29 mouse cellular contexts compared by ENCODE assay signal in the genomic region with DNA sequence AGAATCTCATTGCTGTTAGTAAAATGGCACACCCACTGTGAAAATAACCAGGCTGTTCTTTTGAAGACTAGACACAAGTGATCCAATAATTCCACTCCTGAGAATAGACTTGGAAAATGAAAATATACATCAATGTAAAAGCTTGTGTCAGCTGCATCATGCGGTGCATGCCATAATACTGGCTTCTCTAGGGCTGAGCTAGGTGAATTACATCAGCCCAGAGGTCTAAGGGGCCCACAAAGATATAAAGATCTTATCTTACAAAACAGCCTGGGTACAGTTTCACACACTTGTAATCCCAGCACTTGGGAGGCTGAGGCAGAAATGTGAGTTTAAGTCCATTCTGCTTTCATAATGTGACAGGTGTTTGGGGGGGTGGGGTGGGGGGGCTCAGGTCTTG. TPM values are rescaled to one million over a fixed set of nuclear protein-coding genes. Genes with fewer than 3 reads are reported as not detected.
DNase-seq lines count a peak whose midpoint lies in the region; ATAC-seq and TF ChIP-seq lines count a peak whose summit lies in the region.
"Had no signal": no experiment of that assay in that cellular context is flagged by ENCODE, and none has a peak within 500 bp of the region (broad histone marks: within the 10 kb centered on the region; RNA-seq: fewer than 3 reads in every experiment).

No protein-coding gene starts in this region.

- TF ChIP-seq CTCF in hindbrain, postnatal 0 days (IDR thresholded peaks at IDR 0.05; ENCODE audit: low read depth) = no peak

- H3K4me2 ChIP-seq in hindbrain, postnatal 0 days (ENCODE audit: low read depth, low read length) = no peak overlapping the region
- no peak overlapping the region for H3K4me2 ChIP-seq in hindbrain, embryonic 13.5 days
- H3K4me2 ChIP-seq in neural tube, embryonic 13.5 days = no peak overlapping the region
- H3K4me2 ChIP-seq: embryonic facial prominence, embryonic 12.5 days; embryonic facial prominence, embryonic 15.5 days; heart, embryonic 12.5 days; heart, embryonic 15.5 days; hindbrain, embryonic 14.5 days had no signal

- WGBS in hindbrain, postnatal 0 days = 91% methylated on average over 1 of the region's 1 CpGs
- 84% methylated on average over 1 of the region's 1 CpGs for WGBS in hindbrain, embryonic 13.5 days
- 75% methylated on average over 1 of the region's 1 CpGs for WGBS in neural tube, embryonic 13.5 days

- DNase-seq in hindbrain, postnatal 0 days (ENCODE audit: low spot score) = peak; percentile 10
- DNase-seq in neural tube, embryonic 10.5 days (ENCODE audit: extremely low spot score, low spot score) = no peak
- DNase-seq in induced T-regulatory cell, adult 2 months (ENCODE audit: low read depth) = peak; percentile 43
- no peak for DNase-seq in ovary, adult 18-20 months (ENCODE audit: low spot score)
- no peak for DNase-seq in lung, postnatal 36 days
- DNase-seq in adrenal gland, adult 2 months = no peak
- DNase-seq: adrenal gland, postnatal 10 days; adrenal gland, postnatal 36 days; B cell, adult 2 months; cerebellum, adult 11 months; cerebellum, adult 2 months; cerebellum, adult 9-11 months; cerebellum, postnatal 25 days; forebrain, postnatal 0 days; gastrocnemius, postnatal 25 days; heart, adult 18-20 months; heart, postnatal 10 days; heart, postnatal 36 days had no signal

- H3K36me3 ChIP-seq in hindbrain, postnatal 0 days (ENCODE audit: insufficient read depth, low read length) = no peaks in the 10 kb centered on the region
- H3K36me3 ChIP-seq in hindbrain, embryonic 13.5 days = peaks cover 13% of the 10 kb centered on the region
- H3K36me3 ChIP-seq in neural tube, embryonic 13.5 days = 0 out of 2 replicates have a peak, but pooled peaks cover 10% of the 10 kb centered on the region

- no peak overlapping the region for H3K27ac ChIP-seq in hindbrain, postnatal 0 days
- no peak overlapping the region for H3K27ac ChIP-seq in hindbrain, embryonic 13.5 days
- H3K27ac ChIP-seq in neural tube, embryonic 13.5 days (replicated peaks) = peak overlapping the region; percentile 38
- H3K27ac ChIP-seq: embryonic facial prominence, embryonic 12.5 days; embryonic facial prominence, embryonic 15.5 days; heart, embryonic 15.5 days; hindbrain, embryonic 10.5 days; hindbrain, embryonic 14.5 days had no signal

- no peaks in the 10 kb centered on the region for H3K9me3 ChIP-seq in hindbrain, postnatal 0 days (ENCODE audit: low read length)
- H3K9me3 ChIP-seq in hindbrain, embryonic 13.5 days = no peaks in the 10 kb centered on the region
- H3K9me3 ChIP-seq in neural tube, embryonic 13.5 days = no peaks in the 10 kb centered on the region
- H3K9me3 ChIP-seq: embryonic facial prominence, embryonic 12.5 days; embryonic facial prominence, embryonic 15.5 days; heart, embryonic 12.5 days; heart, embryonic 15.5 days; hindbrain, embryonic 10.5 days had no signal

- no peaks in the 10 kb centered on the region for H3K27me3 ChIP-seq in hindbrain, postnatal 0 days (ENCODE audit: insufficient read depth, low read length)
- H3K27me3 ChIP-seq in hindbrain, embryonic 13.5 days = no peaks in the 10 kb centered on the region
- no peaks in the 10 kb centered on the region for H3K27me3 ChIP-seq in neural tube, embryonic 13.5 days
- H3K27me3 ChIP-seq: CH12.LX; embryonic facial prominence, embryonic 12.5 days; embryonic facial prominence, embryonic 15.5 days; heart, embryonic 12.5 days; heart, embryonic 15.5 days had no signal

- no peaks in the 10 kb centered on the region for H3K4me1 ChIP-seq in hindbrain, postnatal 0 days (ENCODE audit: insufficient read depth, low read length)
- H3K4me1 ChIP-seq in hindbrain, embryonic 13.5 days (replicated peaks) = no peaks in the 10 kb centered on the region
- H3K4me1 ChIP-seq in neural tube, embryonic 13.5 days (replicated peaks) = no peaks in the 10 kb centered on the region
- H3K4me1 ChIP-seq: embryonic facial prominence, embryonic 12.5 days; embryonic facial prominence, embryonic 15.5 days; heart, embryonic 12.5 days; heart, embryonic 15.5 days; hindbrain, embryonic 10.5 days had no signal

- H3K9ac ChIP-seq in hindbrain, postnatal 0 days (replicated peaks; ENCODE audit: low read length) = no peak overlapping the region
- H3K9ac ChIP-seq in hindbrain, embryonic 13.5 days = no peak overlapping the region
- no peak overlapping the region for H3K9ac ChIP-seq in neural tube, embryonic 13.5 days
- H3K9ac ChIP-seq: embryonic facial prominence, embryonic 12.5 days; embryonic facial prominence, embryonic 15.5 days; forebrain, postnatal 0 days; heart, embryonic 12.5 days; heart, embryonic 15.5 days; hindbrain, embryonic 14.5 days had no signal

- ATAC-seq in hindbrain, postnatal 0 days = no peak
- ATAC-seq in hindbrain, embryonic 13.5 days (ENCODE audit: low FRiP score) = no peak
- no peak for ATAC-seq in neural tube, embryonic 13.5 days (ENCODE audit: low read depth)
- ATAC-seq: activated CD4-positive, CD25-positive, alpha-beta regulatory T cell, adult 4 months; forebrain, embryonic 14.5 days; forebrain, postnatal 0 days had no signal

- no peak overlapping the region for H3K4me3 ChIP-seq in hindbrain, postnatal 0 days (ENCODE audit: low read length)
- H3K4me3 ChIP-seq in hindbrain, embryonic 13.5 days = no peak overlapping the region
- H3K4me3 ChIP-seq in neural tube, embryonic 13.5 days = no peak overlapping the region
- H3K4me3 ChIP-seq: embryonic facial prominence, embryonic 12.5 days; embryonic facial prominence, embryonic 15.5 days; heart, embryonic 12.5 days; heart, embryonic 15.5 days; hindbrain, embryonic 10.5 days had no signal

RNA-seq across cellular contexts. Expression of a gene that starts 8.4 kb away (rescaled TPM):
- 35.1 and 36.3 TPM in 2 replicates for total RNA-seq in hindbrain, postnatal 0 days (2014; rRNA removed)
- 47.0 and 49.9 TPM in 2 replicates for polyA plus RNA-seq in hindbrain, postnatal 0 days (2015; fragmentation: Nextera tagmentation; extraction: Ambion mirVana)
- polyA plus RNA-seq in hindbrain, embryonic 13.5 days (2015; fragmentation: Nextera tagmentation; extraction: Ambion mirVana) = 53.4 and 56.5 TPM in 2 replicates
- polyA plus RNA-seq in neural tube, embryonic 13.5 days (2015; fragmentation: Nextera tagmentation; extraction: Ambion mirVana) = 48.3 and 51.3 TPM in 2 replicates
- total RNA-seq in adrenal gland, adult 2 months (2021) = 10 to 100 TPM; 39.9 to 49.7 TPM
- polyA plus RNA-seq in adrenal gland, adult 2 months (2012; rRNA removed) = 64.5 and 74.4 TPM in 2 replicates

RNA-seq across cellular contexts. Expression of a gene that starts 18.7 kb away (rescaled TPM):
- total RNA-seq in hindbrain, postnatal 0 days (2014; rRNA removed) = 22.1 and 34.8 TPM in 2 replicates
- polyA plus RNA-seq in hindbrain, postnatal 0 days (2015; fragmentation: Nextera tagmentation; extraction: Ambion mirVana) = 19.4 and 22.4 TPM in 2 replicates
- 1.4 and 1.6 TPM in 2 replicates for polyA plus RNA-seq in hindbrain, embryonic 13.5 days (2015; fragmentation: Nextera tagmentation; extraction: Ambion mirVana)
- 1.4 and 2.1 TPM in 2 replicates for polyA plus RNA-seq in neural tube, embryonic 13.5 days (2015; fragmentation: Nextera tagmentation; extraction: Ambion mirVana)
- total RNA-seq in adrenal gland, adult 2 months (2021) = 10 to 100 TPM; 48.1 to 52.7 TPM
- polyA plus RNA-seq in adrenal gland, adult 2 months (2012; rRNA removed) = 29.3 and 34.3 TPM in 2 replicates

RNA-seq across cellular contexts. Expression of a gene that starts 26.9 kb away (rescaled TPM):
- 5.9 and 6.7 TPM in 2 replicates for total RNA-seq in hindbrain, postnatal 0 days (2014; rRNA removed)
- polyA plus RNA-seq in hindbrain, postnatal 0 days (2015; fragmentation: Nextera tagmentation; extraction: Ambion mirVana) = 19.1 and 19.5 TPM in 2 replicates
- polyA plus RNA-seq in hindbrain, embryonic 13.5 days (2015; fragmentation: Nextera tagmentation; extraction: Ambion mirVana) = 8.8 and 9.8 TPM in 2 replicates
- polyA plus RNA-seq in neural tube, embryonic 13.5 days (2015; fragmentation: Nextera tagmentation; extraction: Ambion mirVana) = 7.1 and 9.6 TPM in 2 replicates
- 10 to 100 TPM; 22.9 to 26.3 TPM for total RNA-seq in adrenal gland, adult 2 months (2021)
- polyA plus RNA-seq in adrenal gland, adult 2 months (2012; rRNA removed) = 2.8 and 4.4 TPM in 2 replicates

RNA-seq across cellular contexts. Expression of a gene that starts 37.7 kb away (rescaled TPM):
- total RNA-seq in hindbrain, postnatal 0 days (2014; rRNA removed) = 67.1 and 122 TPM in 2 replicates
- polyA plus RNA-seq in hindbrain, postnatal 0 days (2015; fragmentation: Nextera tagmentation; extraction: Ambion mirVana) = 164 and 172 TPM in 2 replicates
- polyA plus RNA-seq in hindbrain, embryonic 13.5 days (2015; fragmentation: Nextera tagmentation; extraction: Ambion mirVana) = 149 and 154 TPM in 2 replicates
- polyA plus RNA-seq in neural tube, embryonic 13.5 days (2015; fragmentation: Nextera tagmentation; extraction: Ambion mirVana) = 109 and 143 TPM in 2 replicates
- total RNA-seq in adrenal gland, adult 2 months (2021) = 100 to 1,000 TPM; 101 to 104 TPM
- 44.1 and 48.7 TPM in 2 replicates for polyA plus RNA-seq in adrenal gland, adult 2 months (2012; rRNA removed)

RNA-seq across cellular contexts. Expression of a gene that starts 38.1 kb away (rescaled TPM):
- total RNA-seq in hindbrain, postnatal 0 days (2014; rRNA removed) = 17.0 and 17.6 TPM in 2 replicates
- polyA plus RNA-seq in hindbrain, postnatal 0 days (2015; fragmentation: Nextera tagmentation; extraction: Ambion mirVana) = 8.6 and 9.3 TPM in 2 replicates
- polyA plus RNA-seq in hindbrain, embryonic 13.5 days (2015; fragmentation: Nextera tagmentation; extraction: Ambion mirVana) = 20.9 and 22.2 TPM in 2 replicates
- polyA plus RNA-seq in neural tube, embryonic 13.5 days (2015; fragmentation: Nextera tagmentation; extraction: Ambion mirVana) = 16.2 and 20.5 TPM in 2 replicates
- 10 to 100 TPM; 11.3 to 13.5 TPM for total RNA-seq in adrenal gland, adult 2 months (2021)
- 35.0 and 35.7 TPM in 2 replicates for polyA plus RNA-seq in adrenal gland, adult 2 months (2012; rRNA removed)

Comparison
In these comparisons a context has a peak if more than half of its experiments do, and no peak if none do; other contexts are left out.
1. DNase-seq: peak in hindbrain, postnatal 0 days (single experiment) and induced T-regulatory cell, adult 2 months (single experiment); none in neural tube, embryonic 10.5 days (single experiment), ovary, adult 18-20 months (single experiment), lung, postnatal 36 days (single experiment) and adrenal gland, adult 2 months (single experiment).